Mouse (Mus musculus): ENCODE results near the gene Ngrn. TPM values are rescaled to one million over a fixed set of nuclear protein-coding genes. Genes with fewer than 3 reads are reported as not detected.

The Ngrn gene
- polyA plus RNA-seq, 1 experiment, result 15.8 TPM

- Histone ChIP-seq H3K4me1 (ENCODE audit: control insufficient read depth, insufficient read depth, low read length) (peaks cover 9% of the 10 kb centered on the region), H3K27ac (ENCODE audit: insufficient read depth, low read length) (peak overlapping the region; percentile 76; the same call in 1 of the 2 replicates), H3K4me3 (ENCODE audit: insufficient read depth, low read length) (peak overlapping the region; percentile 31)
- no peak for TF ChIP-seq POLR2A (IDR thresholded peaks at IDR 0.05; ENCODE audit: low read depth, low read length)
Observed at GRCm38 (mm10) chr7:80296462-80296861, 35.4 kb downstream of the Ngrn start.

GRCm38 (mm10) chr7:80297041-80297440 is 36.0 kb downstream of the Ngrn start:
- Histone ChIP-seq H3K4me1 (ENCODE audit: control insufficient read depth, insufficient read depth, low read length) (peaks cover 9% of the 10 kb centered on the region), H3K27ac (ENCODE audit: insufficient read depth, low read length) (peak overlapping the region; percentile 76), H3K4me3 (ENCODE audit: insufficient read depth, low read length) (peak overlapping the region; percentile 31; the same call in 1 of the 2 replicates)
- no peak for TF ChIP-seq CTCF (IDR thresholded peaks at IDR 0.05; ENCODE audit: borderline replicate concordance, insufficient read depth, low read length)
- TF ChIP-seq POLR2A (IDR thresholded peaks at IDR 0.05; ENCODE audit: low read depth, low read length), result no peak

DNA sequence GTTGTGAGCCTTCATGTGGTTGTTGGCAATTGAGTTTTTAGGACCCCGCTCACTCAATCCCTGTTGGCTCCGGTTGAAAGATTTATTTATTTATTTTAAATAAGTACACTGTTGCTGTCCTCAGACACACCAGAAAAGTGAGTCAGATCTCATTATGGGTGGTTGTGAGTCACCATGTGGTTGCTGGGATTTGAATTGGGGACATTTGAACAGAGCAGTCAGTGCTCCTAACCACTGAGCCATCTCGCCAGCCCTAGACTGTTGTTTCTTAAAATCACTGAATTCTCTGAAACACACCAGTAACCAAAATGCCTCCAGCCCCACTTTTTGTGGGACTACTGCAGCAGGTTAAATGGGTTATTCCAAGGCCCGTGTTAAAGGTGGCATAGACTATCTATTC is 37.7 kb downstream of the Ngrn start:
- Histone ChIP-seq H3K27ac (ENCODE audit: insufficient read depth, low read length) (no peak overlapping the region), H3K4me1 (ENCODE audit: control insufficient read depth, insufficient read depth, low read length) (peaks cover 9% of the 10 kb centered on the region), H3K4me3 (ENCODE audit: insufficient read depth, low read length) (no peak overlapping the region)
- TF ChIP-seq CTCF (IDR thresholded peaks at IDR 0.05; ENCODE audit: borderline replicate concordance, insufficient read depth, low read length) (no peak), POLR2A (IDR thresholded peaks at IDR 0.05; ENCODE audit: low read depth, low read length) (no peak)

DNA sequence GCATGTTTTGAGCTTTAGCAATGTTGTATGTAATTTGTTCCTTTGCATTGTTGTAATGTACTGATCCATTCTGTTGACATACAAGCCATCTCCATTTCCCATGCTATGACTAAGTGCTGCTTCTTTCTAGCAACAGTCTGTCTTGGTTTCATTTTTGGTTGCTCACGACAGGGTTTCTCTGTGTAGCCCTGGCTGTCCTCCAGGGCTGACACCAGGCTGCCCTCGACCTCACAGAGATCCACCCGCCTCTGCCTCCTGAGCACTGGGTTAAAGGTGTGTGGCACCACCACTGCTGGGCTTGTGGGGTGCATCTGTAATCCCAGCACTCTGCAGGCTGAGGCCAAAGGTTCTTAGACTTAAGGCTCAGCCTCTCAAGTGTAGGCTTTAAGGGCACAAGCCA is 38.6 kb downstream of the Ngrn start:
- Histone ChIP-seq H3K27ac (ENCODE audit: insufficient read depth, low read length) (no peak overlapping the region), H3K4me1 (ENCODE audit: control insufficient read depth, insufficient read depth, low read length) (peaks cover 9% of the 10 kb centered on the region), H3K4me3 (ENCODE audit: insufficient read depth, low read length) (no peak overlapping the region)
- TF ChIP-seq CTCF (IDR thresholded peaks at IDR 0.05; ENCODE audit: borderline replicate concordance, insufficient read depth, low read length) (no peak), POLR2A (IDR thresholded peaks at IDR 0.05; ENCODE audit: low read depth, low read length) (no peak)

GRCm38 (mm10) chr7:80301522-80301921 is 40.5 kb downstream of the Ngrn start:
- no peak overlapping the region for H3K4me3 ChIP-seq (ENCODE audit: insufficient read depth, low read length)
- TF ChIP-seq POLR2A (IDR thresholded peaks at IDR 0.05; ENCODE audit: low read depth, low read length), result no peak
- TF ChIP-seq CTCF (IDR thresholded peaks at IDR 0.05; ENCODE audit: borderline replicate concordance, insufficient read depth, low read length), result no peak
- H3K4me1 ChIP-seq (ENCODE audit: control insufficient read depth, insufficient read depth, low read length), result peaks cover 7% of the 10 kb centered on the region
- no peak overlapping the region for H3K27ac ChIP-seq (ENCODE audit: insufficient read depth, low read length)

GRCm38 (mm10) chr7:80307766-80308165 is 46.8 kb downstream of the Ngrn start:
- no peak overlapping the region for H3K27ac ChIP-seq (ENCODE audit: insufficient read depth, low read length)
- TF ChIP-seq CTCF (IDR thresholded peaks at IDR 0.05; ENCODE audit: borderline replicate concordance, insufficient read depth, low read length) (no peak), POLR2A (IDR thresholded peaks at IDR 0.05; ENCODE audit: low read depth, low read length) (no peak)
- no peaks in the 10 kb centered on the region for H3K4me1 ChIP-seq (ENCODE audit: control insufficient read depth, insufficient read depth, low read length)
- no peak overlapping the region for H3K4me3 ChIP-seq (ENCODE audit: insufficient read depth, low read length)

GRCm38 (mm10) chr7:80310771-80311170 is 49.8 kb downstream of the Ngrn start:
- H3K27ac ChIP-seq (ENCODE audit: insufficient read depth, low read length), result no peak overlapping the region
- H3K4me1 ChIP-seq (ENCODE audit: control insufficient read depth, insufficient read depth, low read length), result no peaks in the 10 kb centered on the region
- H3K4me3 ChIP-seq (ENCODE audit: insufficient read depth, low read length), result no peak overlapping the region
- TF ChIP-seq CTCF (IDR thresholded peaks at IDR 0.05; ENCODE audit: borderline replicate concordance, insufficient read depth, low read length) (no peak), POLR2A (IDR thresholded peaks at IDR 0.05; ENCODE audit: low read depth, low read length) (no peak)

Other genes with a start within 250 kb of the Ngrn start
- gene Zfp710, start 236.4 kb upstream of the Ngrn start, polyA plus RNA-seq (2011; ENCODE audit: insufficient read length, low read depth, missing spikeins), result 7.7 and 8.7 TPM in 2 replicates
- gene Idh2, start 145.8 kb upstream of the Ngrn start, polyA plus RNA-seq (2011; ENCODE audit: insufficient read length, low read depth, missing spikeins), result 84.2 and 116 TPM in 2 replicates
- 6.4 and 8.0 TPM in 2 replicates for gene Sema4b, start 74.4 kb upstream of the Ngrn start, polyA plus RNA-seq (2011; ENCODE audit: insufficient read length, low read depth, missing spikeins)
- gene Cib1, start 28.4 kb upstream of the Ngrn start, polyA plus RNA-seq (2011; ENCODE audit: insufficient read length, low read depth, missing spikeins), result 33.3 and 35.1 TPM in 2 replicates
- gene Gdpgp1, start 28.4 kb upstream of the Ngrn start, polyA plus RNA-seq (2011; ENCODE audit: insufficient read length, low read depth, missing spikeins), result 1.8 and 2.2 TPM in 2 replicates
- gene Ttll13, start 14.8 kb upstream of the Ngrn start, polyA plus RNA-seq (2011; ENCODE audit: insufficient read length, low read depth, missing spikeins), result 0.63 TPM in 1 of 2 replicates, not detected in the other
- 10.7 and 12.0 TPM in 2 replicates for gene Vps33b, start 8.4 kb downstream of the Ngrn start, polyA plus RNA-seq (2011; ENCODE audit: insufficient read length, low read depth, missing spikeins)
- 94.6 and 124 TPM in 2 replicates for gene Prc1, start 33.2 kb downstream of the Ngrn start, polyA plus RNA-seq (2011; ENCODE audit: insufficient read length, low read depth, missing spikeins)
- 11.8 and 19.0 TPM in 2 replicates for gene Rccd1, start 63.2 kb downstream of the Ngrn start, polyA plus RNA-seq (2011; ENCODE audit: insufficient read length, low read depth, missing spikeins)
- 34.4 and 46.6 TPM in 2 replicates for gene Unc45a, start 79.8 kb downstream of the Ngrn start, polyA plus RNA-seq (2011; ENCODE audit: insufficient read length, low read depth, missing spikeins)
- gene Hddc3, start 81.9 kb downstream of the Ngrn start, polyA plus RNA-seq (2011; ENCODE audit: insufficient read length, low read depth, missing spikeins), result 12.2 and 15.4 TPM in 2 replicates
- 47.6 and 55.1 TPM in 2 replicates for gene Man2a2, start 110.2 kb downstream of the Ngrn start, polyA plus RNA-seq (2011; ENCODE audit: insufficient read length, low read depth, missing spikeins)
- gene Fes, start 126.7 kb downstream of the Ngrn start, polyA plus RNA-seq (2011; ENCODE audit: insufficient read length, low read depth, missing spikeins), result 7.5 and 7.9 TPM in 2 replicates
- gene Furin, start 144.2 kb downstream of the Ngrn start, polyA plus RNA-seq (2011; ENCODE audit: insufficient read length, low read depth, missing spikeins), result 71.5 and 83.7 TPM in 2 replicates

Data from embryonic fibroblast, embryonic 13.5 days (primary cell).